Mouse (Mus musculus) forebrain, embryonic 14.5 days (tissue): ENCODE results near the gene Ephb2. TPM values are rescaled to one million over a fixed set of nuclear protein-coding genes. Genes with fewer than 3 reads are reported as not detected.

ENCODE experiments used
- ATAC-seq: fragments of 200-750 bp; cut with Nextera tagmentation; 2 replicates; pipeline ENCODE4 v1.8.0; 2017; ENCODE audit warnings: mild to moderate bottlenecking, moderate library complexity
- DNase-seq: peaks from one replicate; pipeline ENCODE4 v3.0.0-alpha.2; 2015; ENCODE audit warnings: low spot score
- H3K27ac ChIP-seq: fragments of 300-500 bp; sonication (generic); 2 replicates; pipeline ENCODE4 v1.5.1; 2014; ENCODE audit warnings: low read depth, mild to moderate bottlenecking, control low read depth, low read length, moderate library complexity
- H3K27me3 ChIP-seq: fragments of 300-500 bp; sonication (generic); replicated peaks from 2 replicates; pipeline ENCODE4 v1.6.1; 2014; ENCODE audit warnings: low read length, control low read depth, mixed read lengths; ENCODE audit not compliant: control insufficient read depth, insufficient read depth
- H3K36me3 ChIP-seq: fragments of 300-500 bp; sonication (generic); 2 replicates; pipeline ENCODE4 v1.6.1; 2014; ENCODE audit warnings: low read length, control low read depth; ENCODE audit not compliant: control insufficient read depth, insufficient read depth
- H3K4me1 ChIP-seq: fragments of 300-500 bp; sonication (generic); 2 replicates; pipeline ENCODE4 v1.6.1; 2014; ENCODE audit warnings: antibody characterized with exemption, low read length, control low read depth; ENCODE audit not compliant: control insufficient read depth, insufficient read depth
- H3K4me2 ChIP-seq: fragments of 300-500 bp; sonication (generic); 2 replicates; pipeline ENCODE4 v1.6.1; 2014; ENCODE audit warnings: mild to moderate bottlenecking, control low read depth, low read length
- H3K4me3 ChIP-seq: fragments of 300-500 bp; sonication (generic); 2 replicates; pipeline ENCODE4 v1.5.1; 2014; ENCODE audit warnings: low read depth, low read length, control low read depth
- H3K9ac ChIP-seq: fragments of 300-500 bp; sonication (generic); 2 replicates; pipeline ENCODE4 v1.6.1; 2014; ENCODE audit warnings: mild to moderate bottlenecking, low read length, control low read depth, moderate library complexity
- H3K9me3 ChIP-seq: fragments of 300-500 bp; sonication (generic); replicated peaks from 2 replicates; pipeline ENCODE4 v1.6.1; 2016; ENCODE audit warnings: low read length, control low read depth, mixed read lengths; ENCODE audit not compliant: control insufficient read depth
- WGBS: fragments of 180-500 bp; shearing (Covaris S2); extraction: QIAGEN DNeasy Blood & Tissue Kit; methylation state at CpG from one replicate; pipeline ENCODE4 v1.1.7; 2014; 5-methylcytosine and 5-hydroxymethylcytosine counted together
- polyA plus RNA-seq: library from polyadenylated mRNA; unstranded; fragments of >200 nt; fragmentation: Nextera tagmentation; extraction: Ambion mirVana; gene quantifications from 2 replicates; pipeline ENCODE4 v1.2.1, GENCODE M21; 2014

Gene Ephb2
- polyA plus RNA-seq, 1 experiment from 2014 or later = 9.3 TPM

GRCm38 (mm10) chr4:136746516-136746915 lies 89.3 kb downstream of the Ephb2 start:
- Histone ChIP-seq H3K4me2 (no peak overlapping the region), H3K9me3 (no peaks in the 10 kb centered on the region), H3K4me1 (peaks cover 36% of the 10 kb centered on the region), H3K4me3 (no peak overlapping the region), H3K27me3 (no peaks in the 10 kb centered on the region), H3K27ac (no peak overlapping the region), H3K36me3 (no peaks in the 10 kb centered on the region), H3K9ac (no peak overlapping the region)
- ATAC-seq (no peak), DNase-seq (no peak)
- WGBS = 89% methylated on average over 1 of the region's 1 CpGs

GRCm38 (mm10) chr4:136742677-136743076 lies 93.1 kb downstream of the Ephb2 start:
- peak overlapping the region; percentile 17; the same call in 1 of the 2 replicates for H3K9ac ChIP-seq
- WGBS = 20% methylated on average over 5 of the region's 5 CpGs
- no peak for ATAC-seq
- H3K27me3 ChIP-seq = no peaks in the 10 kb centered on the region
- H3K4me3 ChIP-seq = no peak overlapping the region
- no peaks in the 10 kb centered on the region for H3K36me3 ChIP-seq
- no peak for DNase-seq
- H3K4me1 ChIP-seq = peaks cover 19% of the 10 kb centered on the region
- H3K27ac ChIP-seq = peak overlapping the region; percentile 15; the same call in 1 of the 2 replicates
- H3K4me2 ChIP-seq = no peak overlapping the region
- H3K9me3 ChIP-seq = no peaks in the 10 kb centered on the region

GRCm38 (mm10) chr4:136741840-136742239 lies 93.9 kb downstream of the Ephb2 start:
- H3K4me1 ChIP-seq = peaks cover 19% of the 10 kb centered on the region
- no peak for ATAC-seq
- WGBS = 67% methylated on average over 14 of the region's 14 CpGs
- no peaks in the 10 kb centered on the region for H3K27me3 ChIP-seq
- no peaks in the 10 kb centered on the region for H3K36me3 ChIP-seq
- no peak overlapping the region for H3K27ac ChIP-seq
- H3K9me3 ChIP-seq = no peaks in the 10 kb centered on the region
- no peak overlapping the region for H3K4me2 ChIP-seq
- peak; percentile 39 for DNase-seq
- no peak overlapping the region for H3K4me3 ChIP-seq
- H3K9ac ChIP-seq = no peak overlapping the region

- no peak for DNase-seq
- no peak overlapping the region for H3K9ac ChIP-seq
- H3K4me2 ChIP-seq = no peak overlapping the region
- no peak for ATAC-seq
- 91% methylated on average over 5 of the region's 5 CpGs for WGBS
- no peaks in the 10 kb centered on the region for H3K27me3 ChIP-seq
- no peaks in the 10 kb centered on the region for H3K9me3 ChIP-seq
- no peak overlapping the region for H3K4me3 ChIP-seq
- no peak overlapping the region for H3K27ac ChIP-seq
- H3K4me1 ChIP-seq = peaks cover 19% of the 10 kb centered on the region
- no peaks in the 10 kb centered on the region for H3K36me3 ChIP-seq
These were observed 94.8 kb downstream of the Ephb2 start for GRCm38 (mm10) chr4:136740963-136741362.

GRCm38 (mm10) chr4:136739189-136739588 lies 96.6 kb downstream of the Ephb2 start:
- no peaks in the 10 kb centered on the region for H3K27me3 ChIP-seq
- no peaks in the 10 kb centered on the region for H3K9me3 ChIP-seq
- no peaks in the 10 kb centered on the region for H3K36me3 ChIP-seq
- H3K4me1 ChIP-seq = peaks cover 32% of the 10 kb centered on the region
- ATAC-seq = 0 out of 2 replicates have a peak, but pooled peaks have one; percentile 18
- no peak overlapping the region for H3K9ac ChIP-seq
- no peak overlapping the region for H3K4me3 ChIP-seq
- WGBS = 10% methylated on average over 11 of the region's 11 CpGs
- no peak overlapping the region for H3K27ac ChIP-seq
- H3K4me2 ChIP-seq = no peak overlapping the region
- peak; percentile 40 for DNase-seq

GRCm38 (mm10) chr4:136738291-136738690 lies 97.5 kb downstream of the Ephb2 start:
- DNase-seq (no peak), ATAC-seq (no peak)
- Histone ChIP-seq H3K4me2 (no peak overlapping the region), H3K9me3 (no peaks in the 10 kb centered on the region), H3K27me3 (no peaks in the 10 kb centered on the region), H3K27ac (no peak overlapping the region), H3K4me1 (peaks cover 39% of the 10 kb centered on the region), H3K9ac (no peak overlapping the region), H3K4me3 (no peak overlapping the region), H3K36me3 (no peaks in the 10 kb centered on the region)
- WGBS = 64% methylated on average over 3 of the region's 3 CpGs

GRCm38 (mm10) chr4:136735856-136736255 lies 99.9 kb downstream of the Ephb2 start:
- DNase-seq (no peak), ATAC-seq (no peak)
- no peak overlapping the region for H3K9ac ChIP-seq
- H3K27ac ChIP-seq = no peak overlapping the region
- H3K4me2 ChIP-seq = no peak overlapping the region
- peaks cover 47% of the 10 kb centered on the region for H3K4me1 ChIP-seq
- H3K9me3 ChIP-seq = no peaks in the 10 kb centered on the region
- no peaks in the 10 kb centered on the region for H3K36me3 ChIP-seq
- no peaks in the 10 kb centered on the region for H3K27me3 ChIP-seq
- H3K4me3 ChIP-seq = no peak overlapping the region
- WGBS = 58% methylated on average over 4 of the region's 4 CpGs

- H3K4me2 ChIP-seq = no peak overlapping the region
- peak overlapping the region; percentile 58; the same call in 1 of the 2 replicates for H3K27ac ChIP-seq
- H3K4me3 ChIP-seq = no peak overlapping the region
- H3K9me3 ChIP-seq = no peaks in the 10 kb centered on the region
- H3K27me3 ChIP-seq = no peaks in the 10 kb centered on the region
- H3K36me3 ChIP-seq = no peaks in the 10 kb centered on the region
- peak; percentile 60 for ATAC-seq
- H3K9ac ChIP-seq = peak overlapping the region; percentile 47
- H3K4me1 ChIP-seq = peaks cover 42% of the 10 kb centered on the region
- peak; percentile 80 for DNase-seq
- WGBS = 13% methylated on average over 15 of the region's 15 CpGs
These were observed 101.5 kb downstream of the Ephb2 start for GRCm38 (mm10) chr4:136734210-136734803.

GRCm38 (mm10) chr4:136733217-136733865 lies 102.4 kb downstream of the Ephb2 start:
- Histone ChIP-seq H3K9ac (0 out of 2 replicates have a peak overlapping the region, but pooled peaks have one; percentile 1), H3K4me3 (no peak overlapping the region), H3K27ac (peak overlapping the region; percentile 27; the same call in 1 of the 2 replicates), H3K9me3 (no peaks in the 10 kb centered on the region), H3K4me2 (no peak overlapping the region), H3K27me3 (no peaks in the 10 kb centered on the region), H3K4me1 (peaks cover 39% of the 10 kb centered on the region), H3K36me3 (no peaks in the 10 kb centered on the region)
- ATAC-seq = peak; percentile 33; the same call in 1 of the 2 replicates
- DNase-seq = peak; percentile 75
- WGBS = 14% methylated on average over 11 of the region's 11 CpGs
